Mouse (Mus musculus): ENCODE results near the gene Tomm40l. TPM values are rescaled to one million over a fixed set of nuclear protein-coding genes. Genes with fewer than 3 reads are reported as not detected.
A peak's percentile ranks its signal among the peaks of the same experiment; 100 is the strongest.

Tomm40l gene
- polyA plus RNA-seq, 1 experiment from 2014 or later: 32.4 TPM

- Histone ChIP-seq H3K4me3 (replicated peaks; ENCODE audit: low read depth, low read length) (no peak overlapping the region), H3K4me2 (ENCODE audit: low read length) (no peak overlapping the region), H3K9ac (ENCODE audit: low read depth, low read length) (no peak overlapping the region), H3K36me3 (ENCODE audit: insufficient read depth, low read length) (0 out of 2 replicates have a peak, but pooled peaks cover 6% of the 10 kb centered on the region), H3K4me1 (replicated peaks; ENCODE audit: insufficient read depth, low read length) (peaks cover 11% of the 10 kb centered on the region), H3K27me3 (ENCODE audit: insufficient read depth, low read length) (no peaks in the 10 kb centered on the region), H3K9me3 (replicated peaks; ENCODE audit: low read length) (no peaks in the 10 kb centered on the region), H3K27ac (no peak overlapping the region)
- no peak for TF ChIP-seq CTCF (IDR thresholded peaks at IDR 0.05; ENCODE audit: low read depth)
- DNase-seq (ENCODE audit: low spot score): no peak
- no peak for ATAC-seq (replicated peaks; ENCODE audit: low FRiP score, low read depth)
- WGBS: 83% methylated on average over 17 of the region's 17 CpGs
Measured at GRCm38 (mm10) chr1:171258921-171259320, 36.6 kb upstream of the Tomm40l start.

GRCm38 (mm10) chr1:171257781-171258180, 35.5 kb upstream of the Tomm40l start:
- Histone ChIP-seq H3K36me3 (ENCODE audit: insufficient read depth, low read length) (0 out of 2 replicates have a peak, but pooled peaks cover 6% of the 10 kb centered on the region), H3K4me2 (ENCODE audit: low read length) (no peak overlapping the region), H3K27me3 (ENCODE audit: insufficient read depth, low read length) (no peaks in the 10 kb centered on the region), H3K9me3 (replicated peaks; ENCODE audit: low read length) (no peaks in the 10 kb centered on the region), H3K27ac (no peak overlapping the region), H3K4me3 (replicated peaks; ENCODE audit: low read depth, low read length) (no peak overlapping the region), H3K4me1 (replicated peaks; ENCODE audit: insufficient read depth, low read length) (peaks cover 7% of the 10 kb centered on the region), H3K9ac (ENCODE audit: low read depth, low read length) (no peak overlapping the region)
- no peak for ATAC-seq (replicated peaks; ENCODE audit: low FRiP score, low read depth)
- DNase-seq (ENCODE audit: low spot score): no peak
- WGBS: 91% methylated on average over 9 of the region's 9 CpGs
- no peak for TF ChIP-seq CTCF (IDR thresholded peaks at IDR 0.05; ENCODE audit: low read depth)

- Histone ChIP-seq H3K4me1 (replicated peaks; ENCODE audit: insufficient read depth, low read length) (peaks cover 10% of the 10 kb centered on the region), H3K4me2 (ENCODE audit: low read length) (no peak overlapping the region), H3K4me3 (replicated peaks; ENCODE audit: low read depth, low read length) (no peak overlapping the region), H3K9ac (ENCODE audit: low read depth, low read length) (no peak overlapping the region), H3K27me3 (ENCODE audit: insufficient read depth, low read length) (no peaks in the 10 kb centered on the region), H3K36me3 (ENCODE audit: insufficient read depth, low read length) (0 out of 2 replicates have a peak, but pooled peaks cover 6% of the 10 kb centered on the region), H3K9me3 (replicated peaks; ENCODE audit: low read length) (no peaks in the 10 kb centered on the region), H3K27ac (no peak overlapping the region)
- peak; percentile 86 for DNase-seq (ENCODE audit: low spot score)
- no peak for ATAC-seq (replicated peaks; ENCODE audit: low FRiP score, low read depth)
- peak; percentile 88 for TF ChIP-seq CTCF (IDR thresholded peaks at IDR 0.05; ENCODE audit: low read depth)
- 71% methylated on average over 15 of the region's 15 CpGs for WGBS
Measured at GRCm38 (mm10) chr1:171256937-171257548, 34.7 kb upstream of the Tomm40l start.

DNA sequence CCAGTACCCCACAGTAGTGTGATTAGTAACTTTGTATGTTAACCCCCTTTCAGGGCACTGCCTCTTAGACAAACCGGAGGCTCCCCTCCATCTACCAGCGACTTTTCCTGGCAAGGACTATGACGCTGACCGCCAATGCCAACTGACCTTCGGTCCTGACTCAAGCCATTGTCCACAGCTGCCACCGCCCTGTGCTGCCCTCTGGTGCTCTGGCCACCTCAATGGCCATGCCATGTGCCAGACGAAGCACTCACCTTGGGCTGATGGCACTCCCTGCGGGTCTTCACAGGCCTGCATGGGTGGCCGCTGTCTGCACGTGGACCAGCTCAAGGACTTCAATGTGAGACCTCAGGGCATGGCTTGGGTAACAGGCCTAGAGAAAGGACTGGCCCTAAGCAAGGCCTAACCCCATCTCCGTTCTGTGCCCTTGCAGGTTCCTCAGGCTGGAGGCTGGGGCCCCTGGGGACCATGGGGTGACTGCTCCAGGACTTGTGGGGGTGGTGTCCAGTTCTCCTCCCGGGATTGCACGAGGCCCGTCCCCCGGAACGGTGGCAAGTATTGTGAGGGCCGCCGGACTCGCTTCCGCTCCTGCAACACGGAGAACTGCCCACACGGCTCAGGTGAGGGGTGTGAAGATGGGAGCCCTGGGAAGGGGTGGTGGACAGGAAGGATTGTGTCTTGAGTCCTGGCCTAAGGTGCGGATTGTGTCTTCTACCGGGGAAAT, 33.9 kb upstream of the Tomm40l start:
- no peak for TF ChIP-seq CTCF (IDR thresholded peaks at IDR 0.05; ENCODE audit: low read depth)
- WGBS: 86% methylated on average over 24 of the region's 24 CpGs

GRCm38 (mm10) chr1:171252415-171252814, 30.1 kb upstream of the Tomm40l start:
- WGBS: 46% methylated on average over 17 of the region's 17 CpGs
- DNase-seq (ENCODE audit: low spot score): no peak
- ATAC-seq (replicated peaks; ENCODE audit: low FRiP score, low read depth): no peak
- H3K9me3 ChIP-seq (replicated peaks; ENCODE audit: low read length): no peaks in the 10 kb centered on the region
- H3K27ac ChIP-seq: peak overlapping the region; percentile 86
- no peaks in the 10 kb centered on the region for H3K27me3 ChIP-seq (ENCODE audit: insufficient read depth, low read length)
- peak overlapping the region; percentile 60 for H3K9ac ChIP-seq (ENCODE audit: low read depth, low read length)
- H3K36me3 ChIP-seq (ENCODE audit: insufficient read depth, low read length): no peaks in the 10 kb centered on the region
- no peak for TF ChIP-seq CTCF (IDR thresholded peaks at IDR 0.05; ENCODE audit: low read depth)
- H3K4me3 ChIP-seq (replicated peaks; ENCODE audit: low read depth, low read length): 0 out of 2 replicates have a peak overlapping the region, but pooled peaks have one; percentile 33
- peak overlapping the region; percentile 75 for H3K4me2 ChIP-seq (ENCODE audit: low read length)
- peaks cover 29% of the 10 kb centered on the region for H3K4me1 ChIP-seq (replicated peaks; ENCODE audit: insufficient read depth, low read length)

More for the DNA sequence above, 33.9 kb upstream of the Tomm40l start:
- no peak overlapping the region for H3K4me3 ChIP-seq (replicated peaks; ENCODE audit: low read depth, low read length)
- H3K9ac ChIP-seq (ENCODE audit: low read depth, low read length): no peak overlapping the region
- DNase-seq (ENCODE audit: low spot score) (no peak), ATAC-seq (replicated peaks; ENCODE audit: low FRiP score, low read depth) (no peak)
- H3K36me3 ChIP-seq (ENCODE audit: insufficient read depth, low read length): 0 out of 2 replicates have a peak, but pooled peaks cover 6% of the 10 kb centered on the region
- peaks cover 13% of the 10 kb centered on the region for H3K4me1 ChIP-seq (replicated peaks; ENCODE audit: insufficient read depth, low read length)
- no peak overlapping the region for H3K4me2 ChIP-seq (ENCODE audit: low read length)
- no peak overlapping the region for H3K27ac ChIP-seq
- H3K27me3 ChIP-seq (ENCODE audit: insufficient read depth, low read length): no peaks in the 10 kb centered on the region
- H3K9me3 ChIP-seq (replicated peaks; ENCODE audit: low read length): no peaks in the 10 kb centered on the region

DNA sequence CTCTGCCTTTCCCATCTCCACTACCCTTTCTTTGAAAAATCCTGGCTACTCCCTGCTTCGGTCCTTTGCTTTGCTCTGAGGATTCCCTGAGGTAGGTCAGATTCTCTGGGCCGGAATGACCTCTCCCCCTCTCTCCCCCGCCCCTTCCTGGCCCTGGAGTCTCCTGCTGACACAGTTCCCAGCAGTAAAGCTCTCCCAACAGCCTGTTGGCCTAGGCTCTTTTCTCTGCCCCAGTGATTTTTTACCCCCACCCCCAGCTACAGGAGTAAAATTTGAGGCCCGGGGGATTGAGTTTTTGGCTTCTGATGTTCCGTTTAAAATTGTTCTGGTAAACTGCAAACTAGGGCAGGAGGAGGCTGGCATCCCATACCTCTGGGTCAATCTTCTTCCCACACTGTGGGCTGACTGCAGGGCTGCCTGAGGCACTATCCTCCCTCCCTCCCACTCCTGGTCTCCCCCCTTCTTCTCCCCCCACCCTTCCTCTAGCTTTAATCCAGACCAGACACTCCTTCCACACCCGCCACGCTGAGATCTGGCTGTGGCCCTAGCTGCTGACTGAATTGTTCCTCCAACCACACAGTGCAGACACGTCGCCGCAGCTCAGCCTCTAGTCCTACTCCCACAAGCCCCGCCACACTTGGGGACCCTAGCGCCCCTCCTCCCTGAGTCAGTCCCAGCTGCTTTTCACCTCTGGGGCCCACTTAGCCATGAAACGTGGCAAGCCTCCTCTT, 29.4 kb upstream of the Tomm40l start:
- WGBS: 4% methylated on average over 13 of the region's 13 CpGs
- 0 out of 2 replicates have a peak, but pooled peaks have one; percentile 9 for ATAC-seq (replicated peaks; ENCODE audit: low FRiP score, low read depth)
- H3K4me1 ChIP-seq (replicated peaks; ENCODE audit: insufficient read depth, low read length): peaks cover 30% of the 10 kb centered on the region
- H3K36me3 ChIP-seq (ENCODE audit: insufficient read depth, low read length): no peaks in the 10 kb centered on the region
- H3K4me2 ChIP-seq (ENCODE audit: low read length): peak overlapping the region; percentile 75
- no peaks in the 10 kb centered on the region for H3K9me3 ChIP-seq (replicated peaks; ENCODE audit: low read length)
- DNase-seq (ENCODE audit: low spot score): peak; percentile 68
- no peak for TF ChIP-seq CTCF (IDR thresholded peaks at IDR 0.05; ENCODE audit: low read depth)
- peak overlapping the region; percentile 60 for H3K9ac ChIP-seq (ENCODE audit: low read depth, low read length)
- no peaks in the 10 kb centered on the region for H3K27me3 ChIP-seq (ENCODE audit: insufficient read depth, low read length)
- peak overlapping the region; percentile 33 for H3K4me3 ChIP-seq (replicated peaks; ENCODE audit: low read depth, low read length)
- peak overlapping the region; percentile 86 for H3K27ac ChIP-seq
